Mouse (Mus musculus) MN1 (cell line): ENCODE data around the gene Bsn.
A peak's percentile ranks its signal among the peaks of the same experiment; 100 is the strongest.

ENCODE experiments used
- DNase-seq: peaks from one replicate; pipeline ENCODE4 v3.0.0-alpha.2; 2016; ENCODE audit warnings: low spot score

Gene Bsn

GRCm38 (mm10) chr9:108093586-108093985 is 96.6 kb downstream of the Bsn start:
- DNase-seq = no peak

- DNase-seq = no peak
These were observed 99.5 kb downstream of the Bsn start for GRCm38 (mm10) chr9:108090611-108091120.

- no peak for DNase-seq
These were observed 104.9 kb downstream of the Bsn start for GRCm38 (mm10) chr9:108085261-108085660.

- DNase-seq = no peak
These were observed 106.6 kb downstream of the Bsn start for GRCm38 (mm10) chr9:108083561-108083960.

- DNase-seq = no peak
These were observed 107.2 kb downstream of the Bsn start, which contains the start of gene Rnf123 for GRCm38 (mm10) chr9:108082988-108083431. Rnf123 (minus strand) TSS chr9:108083346.

- DNase-seq = no peak
These were observed 107.6 kb downstream of the Bsn start for GRCm38 (mm10) chr9:108082549-108082948.

- DNase-seq = no peak
These were observed 110.0 kb downstream of the Bsn start, which contains the start of gene Mst1 for GRCm38 (mm10) chr9:108080168-108080567. Mst1 (plus strand) TSS chr9:108080436.

- DNase-seq = no peak
These were observed 116.8 kb downstream of the Bsn start for GRCm38 (mm10) chr9:108073141-108073930.

GRCm38 (mm10) chr9:108072481-108072924 is 117.7 kb downstream of the Bsn start:
- no peak for DNase-seq

GRCm38 (mm10) chr9:108071801-108072200 is 118.4 kb downstream of the Bsn start:
- DNase-seq = no peak

GRCm38 (mm10) chr9:108069529-108069928 is 120.7 kb downstream of the Bsn start:
- no peak for DNase-seq

- DNase-seq = no peak
These were observed 121.2 kb downstream of the Bsn start for GRCm38 (mm10) chr9:108069007-108069406.

GRCm38 (mm10) chr9:108067900-108068299 is 122.3 kb downstream of the Bsn start:
- DNase-seq = peak; percentile 87

GRCm38 (mm10) chr9:108067199-108067598 is 123.0 kb downstream of the Bsn start:
- no peak for DNase-seq

GRCm38 (mm10) chr9:108065491-108066011 is 124.6 kb downstream of the Bsn start:
- peak; percentile 82 for DNase-seq

- no peak for DNase-seq
These were observed 126.8 kb downstream of the Bsn start for GRCm38 (mm10) chr9:108063361-108063760.

GRCm38 (mm10) chr9:108062142-108062541 is 128.0 kb downstream of the Bsn start:
- DNase-seq = peak; percentile 42

- DNase-seq = no peak
These were observed 131.9 kb downstream of the Bsn start for GRCm38 (mm10) chr9:108058291-108058690.

- no peak for DNase-seq
These were observed 133.0 kb downstream of the Bsn start for GRCm38 (mm10) chr9:108057262-108057562.

GRCm38 (mm10) chr9:108056361-108057261 is 133.6 kb downstream of the Bsn start:
- no peak for DNase-seq

GRCm38 (mm10) chr9:108055661-108056237 is 134.4 kb downstream of the Bsn start:
- no peak for DNase-seq

GRCm38 (mm10) chr9:108055061-108055460 is 135.1 kb downstream of the Bsn start:
- no peak for DNase-seq
